Mouse (Mus musculus) spleen, adult 2 months (tissue): ENCODE measurements around the gene Cutal. TPM values are rescaled to one million over a fixed set of nuclear protein-coding genes. Genes with fewer than 3 reads are reported as not detected.

ENCODE experiments used
- DNase-seq, 2 experiments: peaks; one replicate each; pipeline versions ENCODE4 v3.0.0 to v3.0.0-alpha.2; 2012 to 2021; ENCODE audit warnings: low spot score in 2 of 2, low read depth in 1 of 2
- H3K27ac ChIP-seq: fragments of 200-500 bp; 2 replicates; pipeline ENCODE4 v1.5.1; 2012; ENCODE audit warnings: low read length, inconsistent platforms; ENCODE audit not compliant: insufficient read depth
- H3K27me3 ChIP-seq: fragments of 200-500 bp; 2 replicates; pipeline ENCODE4 v1.6.1; 2012; ENCODE audit warnings: mild to moderate bottlenecking, moderate library complexity, low read length, inconsistent platforms; ENCODE audit not compliant: control insufficient read depth, insufficient read depth
- H3K36me3 ChIP-seq: fragments of 200-500 bp; 2 replicates; pipeline ENCODE4 v1.6.1; 2012; ENCODE audit warnings: mild to moderate bottlenecking, low read length, inconsistent platforms; ENCODE audit not compliant: control insufficient read depth, insufficient read depth
- H3K4me1 ChIP-seq: fragments of 200-500 bp; 2 replicates; pipeline ENCODE4 v1.6.1; 2011; ENCODE audit warnings: inconsistent platforms; ENCODE audit not compliant: control insufficient read depth, insufficient read depth, insufficient read length
- H3K4me3 ChIP-seq: fragments of 200-500 bp; 2 replicates; pipeline ENCODE4 v1.5.1; 2011; ENCODE audit warnings: mild to moderate bottlenecking, inconsistent platforms; ENCODE audit not compliant: insufficient read depth, insufficient read length; ENCODE audit errors: extremely low read depth
- CTCF ChIP-seq: fragments of 200-500 bp; IDR thresholded peaks from 2 replicates; pipeline ENCODE4 v1.5.1; 2011; ENCODE audit warnings: mild to moderate bottlenecking, inconsistent platforms; ENCODE audit not compliant: insufficient read depth, insufficient read length, insufficient replicate concordance; ENCODE audit errors: extremely low read depth
- POLR2A ChIP-seq: fragments of 200-500 bp; IDR thresholded peaks from 2 replicates; pipeline ENCODE4 v1.6.1; 2011; ENCODE audit warnings: low read depth, low read length, inconsistent platforms
- WGBS: fragments of 180-500 bp; shearing (Covaris S2); methylation state at CpG from one replicate; pipeline ENCODE4 v1.1.7; 2018; 5-methylcytosine and 5-hydroxymethylcytosine counted together
- polyA plus RNA-seq: library from polyadenylated mRNA; depleted of rRNA; stranded (reverse); fragments of >200 nt; gene quantifications from 2 replicates; pipeline ENCODE4 v1.2.3, GENCODE M21; 2012

Gene Cutal
- polyA plus RNA-seq, 1 experiment, result not detected

- 77% methylated on average over 2 of the region's 2 CpGs for WGBS
- no peaks in the 10 kb centered on the region for H3K36me3 ChIP-seq
- H3K27ac ChIP-seq, result no peak overlapping the region
- no peaks in the 10 kb centered on the region for H3K27me3 ChIP-seq
- no peak overlapping the region for H3K4me3 ChIP-seq
- DNase-seq, result no peak
- H3K4me1 ChIP-seq, result no peaks in the 10 kb centered on the region
- TF ChIP-seq CTCF, result no peak
These were observed 10.0 kb downstream of the Cutal start for GRCm38 (mm10) chr2:34884186-34884585.

- Histone ChIP-seq H3K4me1 (no peaks in the 10 kb centered on the region), H3K27me3 (no peaks in the 10 kb centered on the region), H3K36me3 (no peaks in the 10 kb centered on the region), H3K27ac (no peak overlapping the region), H3K4me3 (no peak overlapping the region)
- 46% methylated on average over 5 of the region's 5 CpGs for WGBS
- DNase-seq, result no peak
- TF ChIP-seq POLR2A (no peak), CTCF (no peak)
These were observed 19.8 kb downstream of the Cutal start for GRCm38 (mm10) chr2:34893950-34894349.

- WGBS, result 94% methylated on average over 19 of the region's 19 CpGs
These were observed 21.4 kb downstream of the Cutal start for GRCm38 (mm10) chr2:34895503-34896113.

GRCm38 (mm10) chr2:34896821-34897460 is 22.7 kb downstream of the Cutal start:
- no peak for DNase-seq
- H3K4me1 ChIP-seq, result no peaks in the 10 kb centered on the region
- no peaks in the 10 kb centered on the region for H3K36me3 ChIP-seq
- 91% methylated on average over 17 of the region's 17 CpGs for WGBS
- H3K27me3 ChIP-seq, result no peaks in the 10 kb centered on the region
- no peak overlapping the region for H3K4me3 ChIP-seq
- TF ChIP-seq CTCF (no peak), POLR2A (no peak)
- no peak overlapping the region for H3K27ac ChIP-seq

More at GRCm38 (mm10) chr2:34895503-34896113, 21.4 kb downstream of the Cutal start:
- Histone ChIP-seq H3K27me3 (no peaks in the 10 kb centered on the region), H3K4me1 (no peaks in the 10 kb centered on the region), H3K27ac (no peak overlapping the region), H3K4me3 (no peak overlapping the region), H3K36me3 (no peaks in the 10 kb centered on the region)
- TF ChIP-seq POLR2A (no peak), CTCF (no peak)
- no peak for DNase-seq

GRCm38 (mm10) chr2:34897820-34898219 is 23.6 kb downstream of the Cutal start:
- 52% methylated on average over 10 of the region's 10 CpGs for WGBS

GRCm38 (mm10) chr2:34899682-34900081 is 25.5 kb downstream of the Cutal start:
- Histone ChIP-seq H3K36me3 (no peaks in the 10 kb centered on the region), H3K4me1 (no peaks in the 10 kb centered on the region; the same call in 1 of the 2 replicates), H3K4me3 (no peak overlapping the region), H3K27ac (no peak overlapping the region), H3K27me3 (no peaks in the 10 kb centered on the region)
- 93% methylated on average over 11 of the region's 11 CpGs for WGBS
- no peak for DNase-seq
- no peak for TF ChIP-seq CTCF
- TF ChIP-seq POLR2A, result no peak

More at GRCm38 (mm10) chr2:34897820-34898219, 23.6 kb downstream of the Cutal start:
- no peaks in the 10 kb centered on the region for H3K4me1 ChIP-seq
- peak in 1 of 2 experiments; percentile 28 for DNase-seq
- H3K36me3 ChIP-seq, result no peaks in the 10 kb centered on the region
- H3K27me3 ChIP-seq, result no peaks in the 10 kb centered on the region
- no peak overlapping the region for H3K4me3 ChIP-seq
- TF ChIP-seq CTCF, result peak; percentile 23; the same call in 1 of the 2 replicates
- TF ChIP-seq POLR2A, result no peak
- H3K27ac ChIP-seq, result no peak overlapping the region

GRCm38 (mm10) chr2:34900412-34900811 is 26.2 kb downstream of the Cutal start:
- H3K4me1 ChIP-seq, result no peaks in the 10 kb centered on the region; the same call in 1 of the 2 replicates
- WGBS, result 96% methylated on average over 1 of the region's 1 CpGs
- H3K27ac ChIP-seq, result no peak overlapping the region
- no peak for DNase-seq
- H3K36me3 ChIP-seq, result no peaks in the 10 kb centered on the region
- TF ChIP-seq CTCF (no peak), POLR2A (no peak)
- no peak overlapping the region for H3K4me3 ChIP-seq
- no peaks in the 10 kb centered on the region for H3K27me3 ChIP-seq
